7 mouse cellular contexts compared by ENCODE assay signal in the genomic region with DNA sequence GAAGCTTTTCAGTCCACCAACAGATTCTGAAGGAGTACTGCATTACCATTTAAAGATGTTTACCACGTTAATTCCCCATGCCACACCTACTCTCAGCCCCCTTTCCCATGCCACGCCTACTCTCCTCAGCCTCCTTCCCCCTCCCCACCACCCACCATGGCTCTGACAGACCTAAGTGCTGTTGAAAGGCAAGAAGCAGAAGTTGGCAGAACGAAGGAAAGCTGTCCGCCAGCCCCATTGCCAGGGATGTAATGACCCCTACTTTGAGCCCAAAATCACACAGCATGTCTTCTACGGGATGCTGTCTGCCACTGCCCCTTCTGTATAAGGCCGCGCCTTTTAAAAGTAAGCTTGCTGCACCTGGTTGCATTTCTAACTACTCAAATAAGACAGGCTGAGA. TPM values are rescaled to one million over a fixed set of nuclear protein-coding genes. Genes with fewer than 3 reads are reported as not detected.
A peak's percentile ranks its signal among the peaks of the same experiment; 100 is the strongest.
DNase-seq lines count a peak whose midpoint lies in the region; ATAC-seq lines count a peak whose summit lies in the region.

No protein-coding gene starts in this region.

- no peak for DNase-seq in kidney, adult 9 months
- DNase-seq in forebrain, embryonic 10.5 days (ENCODE audit: extremely low spot score, low spot score), result no peak
- DNase-seq in hindbrain, embryonic 14.5 days (ENCODE audit: low spot score), result no peak
- DNase-seq in adipocyte (ENCODE audit: low spot score), result no peak
- no peak for DNase-seq in adrenal gland, postnatal 10 days

- no peak overlapping the region for H3K4me3 ChIP-seq in kidney, embryonic 16.5 days (ENCODE audit: low read length)
- H3K4me3 ChIP-seq in forebrain, embryonic 10.5 days, result peak overlapping the region; percentile 42
- H3K4me3 ChIP-seq in hindbrain, embryonic 14.5 days (replicated peaks; ENCODE audit: low read length), result no peak overlapping the region
- H3K4me3 ChIP-seq in midbrain, embryonic 16.5 days (ENCODE audit: low read depth, low read length), result no peak overlapping the region

- ATAC-seq in kidney, embryonic 16.5 days (ENCODE audit: low FRiP score, low TSS enrichment), result no peak
- ATAC-seq in hindbrain, embryonic 14.5 days (ENCODE audit: low FRiP score), result no peak
- ATAC-seq in midbrain, embryonic 16.5 days, result no peak

- H3K9ac ChIP-seq in kidney, embryonic 16.5 days (replicated peaks; ENCODE audit: low read length), result peak overlapping the region; percentile 35; the same call in 1 of the 2 replicates
- peak overlapping the region; percentile 18; the same call in 1 of the 2 replicates for H3K9ac ChIP-seq in hindbrain, embryonic 14.5 days
- peak overlapping the region; percentile 47; the same call in 1 of the 2 replicates for H3K9ac ChIP-seq in midbrain, embryonic 16.5 days (ENCODE audit: low read depth, low read length)

- H3K27me3 ChIP-seq in kidney, embryonic 16.5 days (ENCODE audit: insufficient read depth, low read length), result peaks cover 3% of the 10 kb centered on the region; the same call in 1 of the 2 replicates
- H3K27me3 ChIP-seq in forebrain, embryonic 10.5 days (ENCODE audit: poor library complexity, severe bottlenecking), result peaks cover 22% of the 10 kb centered on the region
- H3K27me3 ChIP-seq in hindbrain, embryonic 14.5 days (ENCODE audit: control insufficient read depth, insufficient read depth, low read length), result 0 out of 2 replicates have a peak, but pooled peaks cover 3% of the 10 kb centered on the region
- H3K27me3 ChIP-seq in midbrain, embryonic 16.5 days (ENCODE audit: control insufficient read depth, insufficient read depth, low read depth, low read length), result no peaks in the 10 kb centered on the region

- no peaks in the 10 kb centered on the region for H3K9me3 ChIP-seq in kidney, embryonic 16.5 days (ENCODE audit: low read length)
- H3K9me3 ChIP-seq in forebrain, embryonic 10.5 days, result no peaks in the 10 kb centered on the region
- no peaks in the 10 kb centered on the region for H3K9me3 ChIP-seq in hindbrain, embryonic 14.5 days (ENCODE audit: control insufficient read depth, low read length)
- H3K9me3 ChIP-seq in midbrain, embryonic 16.5 days (replicated peaks; ENCODE audit: control insufficient read depth, low read length, poor library complexity, severe bottlenecking), result no peaks in the 10 kb centered on the region

- no peak overlapping the region for H3K27ac ChIP-seq in kidney, embryonic 16.5 days (ENCODE audit: low read length)
- H3K27ac ChIP-seq in forebrain, embryonic 10.5 days, result 0 out of 2 replicates have a peak overlapping the region, but pooled peaks have one; percentile 12
- no peak overlapping the region for H3K27ac ChIP-seq in hindbrain, embryonic 14.5 days
- H3K27ac ChIP-seq in midbrain, embryonic 16.5 days (ENCODE audit: low read length), result no peak overlapping the region

- H3K4me2 ChIP-seq in kidney, embryonic 16.5 days (replicated peaks; ENCODE audit: low read depth, low read length), result peak overlapping the region; percentile 41
- H3K4me2 ChIP-seq in hindbrain, embryonic 14.5 days (replicated peaks), result peak overlapping the region; percentile 50
- H3K4me2 ChIP-seq in midbrain, embryonic 16.5 days (ENCODE audit: low read length), result peak overlapping the region; percentile 47

- peaks cover 6% of the 10 kb centered on the region; the same call in 1 of the 2 replicates for H3K4me1 ChIP-seq in kidney, embryonic 16.5 days (ENCODE audit: insufficient read depth, low read length)
- H3K4me1 ChIP-seq in forebrain, embryonic 10.5 days, result peaks cover 42% of the 10 kb centered on the region
- H3K4me1 ChIP-seq in hindbrain, embryonic 14.5 days (replicated peaks; ENCODE audit: control insufficient read depth, insufficient read depth, low read length), result peaks cover 26% of the 10 kb centered on the region
- H3K4me1 ChIP-seq in midbrain, embryonic 16.5 days (ENCODE audit: control insufficient read depth, insufficient read depth, low read length), result peaks cover 25% of the 10 kb centered on the region

- H3K36me3 ChIP-seq in kidney, embryonic 16.5 days (ENCODE audit: insufficient read depth, low read length), result no peaks in the 10 kb centered on the region
- no peaks in the 10 kb centered on the region for H3K36me3 ChIP-seq in forebrain, embryonic 10.5 days (replicated peaks)
- no peaks in the 10 kb centered on the region for H3K36me3 ChIP-seq in hindbrain, embryonic 14.5 days (replicated peaks; ENCODE audit: control insufficient read depth, insufficient read depth)
- no peaks in the 10 kb centered on the region for H3K36me3 ChIP-seq in midbrain, embryonic 16.5 days (ENCODE audit: control insufficient read depth, insufficient read depth, low read length)

- WGBS in kidney, embryonic 16.5 days, result 28% methylated on average over 7 of the region's 7 CpGs
- WGBS in forebrain, embryonic 10.5 days, result 10% methylated on average over 7 of the region's 7 CpGs
- 16% methylated on average over 7 of the region's 7 CpGs for WGBS in hindbrain, embryonic 14.5 days
- 17% methylated on average over 7 of the region's 7 CpGs for WGBS in midbrain, embryonic 16.5 days

RNA-seq across cellular contexts. Expression of gene Ubl3, which starts 1.7 kb away (rescaled TPM):
- 49.2 and 76.4 TPM in 2 replicates for polyA plus RNA-seq in kidney, embryonic 16.5 days (2015; fragmentation: Nextera tagmentation; extraction: Ambion mirVana)
- polyA plus RNA-seq in forebrain, embryonic 10.5 days (2016; fragmentation: Nextera tagmentation; extraction: Ambion mirVana), result 43.8 and 44.3 TPM in 2 replicates
- 102 and 114 TPM in 2 replicates for polyA plus RNA-seq in hindbrain, embryonic 14.5 days (2014; fragmentation: Nextera tagmentation; extraction: Ambion mirVana)
- polyA plus RNA-seq in midbrain, embryonic 16.5 days (2015; fragmentation: Nextera tagmentation; extraction: Ambion mirVana), result 79.9 and 84.3 TPM in 2 replicates
- total RNA-seq in adrenal gland, postnatal 10 days (2021), result 100 to 1,000 TPM; 109 to 119 TPM
